Mouse (Mus musculus): ENCODE measurements around the gene Cacng1. TPM values are rescaled to one million over a fixed set of nuclear protein-coding genes. Genes with fewer than 3 reads are reported as not detected.

The Cacng1 gene
- 0.24 and 83.5 TPM in 2 replicates for polyA plus RNA-seq (2012; rRNA removed; ENCODE audit: low replicate concordance)

GRCm38 (mm10) chr11:107716332-107716938 lies at the start of gene Cacng1:
Gene Cacng1, minus strand, starts transcription at chr11:107716522.

Other genes with a start within 250 kb of the Cacng1 start
- 6.2 and 12.0 TPM in 2 replicates for gene Pitpnc1, start 245.8 kb downstream of the Cacng1 start, polyA plus RNA-seq (2012; rRNA removed; ENCODE audit: low replicate concordance)
- 7.7 and 17.3 TPM in 2 replicates for gene Psmd12, start 237.0 kb downstream of the Cacng1 start, polyA plus RNA-seq (2012; rRNA removed; ENCODE audit: low replicate concordance)
- gene Helz, start 168.6 kb downstream of the Cacng1 start, polyA plus RNA-seq (2012; rRNA removed; ENCODE audit: low replicate concordance): 13.6 and 23.7 TPM in 2 replicates
- 1.1 and 1.3 TPM in 2 replicates for gene Cacng4, start 78.0 kb upstream of the Cacng1 start, polyA plus RNA-seq (2012; rRNA removed; ENCODE audit: low replicate concordance)
- 0.03 TPM in 1 of 2 replicates, not detected in the other for gene Cacng5, start 198.5 kb upstream of the Cacng1 start, polyA plus RNA-seq (2012; rRNA removed; ENCODE audit: low replicate concordance)

Measured in mammary gland, adult 2 months (tissue).